Mouse (Mus musculus): ENCODE measurements at regions not wholly inside any gene's neighbourhood (a gene's known extent, or its start where the extent isn't known, plus 50 kb on each side); places are given as distances from the start of the nearest gene placed in this dataset.

DNA sequence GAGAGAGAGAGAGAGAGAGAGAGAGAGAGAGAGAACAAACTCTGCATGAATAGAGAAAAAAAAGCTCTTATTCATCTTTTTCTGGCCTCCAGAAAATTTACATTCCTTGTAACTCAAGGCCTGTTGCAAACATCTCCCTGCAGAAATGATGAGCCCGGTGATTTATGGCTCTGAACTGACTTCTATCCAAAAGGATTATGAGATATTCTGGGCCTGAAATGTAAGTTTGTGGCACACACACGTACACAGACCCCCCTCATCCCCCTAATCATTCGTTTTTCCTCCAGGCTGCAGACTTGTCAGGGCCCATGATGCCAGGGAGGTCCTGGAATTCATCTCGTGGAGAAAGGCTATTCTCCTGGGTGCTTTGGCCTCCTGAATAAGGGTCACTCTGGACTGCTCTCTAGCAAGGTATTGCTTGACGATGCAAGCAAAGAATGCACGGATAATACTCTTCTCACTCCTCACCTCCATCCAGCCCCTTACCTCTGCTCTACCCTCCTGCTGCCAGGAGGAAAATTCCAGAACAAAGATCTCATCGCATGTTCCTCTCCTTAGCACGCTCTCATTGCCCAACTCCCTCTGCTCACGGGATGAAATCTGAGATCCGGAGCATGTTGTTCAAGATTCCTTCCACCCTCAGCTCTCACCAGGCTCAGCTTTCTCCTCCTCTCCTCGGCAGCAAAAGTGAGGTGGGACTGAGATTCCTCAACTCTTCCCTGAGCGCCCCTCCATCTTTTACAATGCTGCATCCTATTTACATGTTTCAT, 362.0 kb upstream of the Klf4 start:
- DNase-seq = no peak

DNA sequence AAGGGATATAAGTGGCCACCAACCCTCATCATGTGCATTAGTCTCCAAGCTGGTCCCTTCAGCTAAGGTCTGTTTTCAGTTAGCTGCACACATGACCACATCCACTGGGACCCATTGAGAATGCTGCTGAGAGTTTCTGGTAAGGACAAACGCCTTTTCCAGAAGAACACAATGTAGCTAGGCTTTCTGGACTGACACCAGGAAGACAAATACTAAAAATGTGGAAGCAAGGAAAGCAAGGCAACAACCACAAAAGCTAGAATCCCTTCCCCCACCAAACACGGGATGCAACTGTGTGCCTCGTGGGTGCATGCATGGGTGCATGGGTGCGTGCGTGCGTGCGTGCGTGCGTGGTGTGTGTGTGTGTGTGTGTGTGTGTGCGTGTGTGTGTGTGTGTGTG, 359.4 kb upstream of the Klf4 start:
- no peak for DNase-seq

DNA sequence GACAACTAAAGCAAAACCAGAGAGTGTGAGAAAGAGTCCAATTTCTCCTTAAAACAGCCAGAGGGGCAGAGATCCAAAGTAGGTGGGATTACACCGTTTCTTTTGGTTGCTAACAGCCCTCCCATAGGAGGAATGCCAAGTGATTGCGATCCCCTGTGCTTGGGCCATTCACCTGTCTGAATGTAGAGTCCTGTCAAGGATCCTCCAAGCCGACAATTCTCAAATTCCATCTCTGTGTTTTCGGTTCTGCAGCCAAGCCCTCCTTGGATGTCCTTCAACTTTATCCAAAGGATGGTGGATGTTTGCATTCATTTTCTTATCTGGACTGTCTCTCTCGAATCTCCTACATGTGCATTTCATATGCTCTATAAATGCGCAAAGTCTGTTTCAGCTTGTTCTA, 355.3 kb upstream of the Klf4 start:
- no peak for DNase-seq

DNA sequence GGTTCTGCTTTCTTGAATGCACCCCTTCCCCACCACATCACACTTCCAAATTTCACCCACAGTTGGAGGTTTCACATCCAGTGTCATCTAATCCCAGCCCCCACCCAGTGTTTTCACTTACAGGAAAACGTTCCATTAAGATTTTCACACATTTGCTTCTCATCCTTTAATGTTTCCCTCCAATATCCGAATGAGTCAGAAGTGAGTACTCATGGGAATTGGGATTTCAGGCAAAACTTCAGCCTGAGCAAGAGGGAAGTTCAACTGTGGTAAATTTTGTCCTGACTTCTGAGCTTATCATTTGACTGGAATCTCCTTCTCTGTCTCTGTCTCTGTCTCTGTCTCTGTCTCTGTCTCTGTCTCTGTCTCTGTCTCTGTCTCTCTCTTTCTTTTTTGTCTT, 350.3 kb upstream of the Klf4 start:
- DNase-seq = no peak

DNA sequence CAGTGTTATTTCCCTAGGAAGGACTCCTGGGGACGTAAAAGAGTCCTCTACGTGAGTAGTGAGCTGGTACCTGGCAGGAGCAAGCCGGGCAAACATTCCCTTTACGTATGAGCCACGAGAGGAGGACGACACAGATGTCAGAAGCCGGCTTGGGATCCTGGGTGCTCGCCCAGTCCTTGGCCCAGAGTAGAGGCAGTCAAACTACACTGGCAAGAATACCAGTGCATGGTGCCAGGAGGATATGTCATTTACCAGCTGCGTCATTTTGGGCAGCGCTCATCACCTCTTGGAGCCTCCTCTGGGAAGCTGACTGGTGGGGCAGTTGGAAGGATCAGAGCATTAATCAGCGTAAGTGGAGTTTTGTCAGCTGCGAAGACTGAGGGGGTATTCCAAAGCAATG, 343.0 kb upstream of the Klf4 start:
- no peak for DNase-seq

DNA sequence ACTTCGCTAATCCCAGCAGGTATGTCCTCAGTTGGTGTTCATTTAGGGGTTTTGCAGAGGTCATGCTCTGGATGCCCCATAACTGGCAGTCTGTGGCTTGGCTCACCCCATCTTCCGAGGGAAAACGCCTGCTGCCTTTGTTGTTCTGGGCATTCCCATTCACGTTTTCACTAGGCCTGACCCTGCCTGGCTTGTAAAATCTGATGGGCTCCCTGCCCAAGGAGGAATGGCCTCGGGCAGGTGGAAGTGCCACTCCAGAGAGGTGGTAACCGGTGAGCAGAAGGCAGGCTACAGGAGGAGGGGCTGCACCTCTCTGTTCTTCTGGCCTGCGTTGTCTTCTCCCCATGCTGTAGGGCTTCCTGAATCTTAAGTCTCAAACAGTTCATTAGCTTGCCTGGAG, 342.6 kb upstream of the Klf4 start:
- DNase-seq = no peak

DNA sequence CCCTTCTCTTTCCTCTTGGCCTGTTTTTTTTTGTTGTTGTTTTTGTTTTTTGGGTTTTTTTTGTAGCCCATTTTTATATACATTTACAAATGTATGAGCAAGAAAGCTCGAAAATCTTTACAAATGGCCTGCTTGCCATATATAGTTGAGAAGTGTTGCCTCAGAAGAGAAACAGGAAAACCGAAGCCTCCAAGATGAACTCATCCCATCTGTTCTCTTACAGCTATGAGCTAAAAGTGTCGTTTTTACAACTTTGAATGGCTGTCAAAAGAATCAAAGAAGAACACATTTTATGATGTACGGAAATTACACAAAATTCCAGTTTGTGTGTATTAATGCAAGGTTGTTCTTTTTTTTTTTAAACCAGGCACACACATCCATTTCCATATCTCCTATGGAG, 342.0 kb upstream of the Klf4 start:
- no peak for DNase-seq

DNA sequence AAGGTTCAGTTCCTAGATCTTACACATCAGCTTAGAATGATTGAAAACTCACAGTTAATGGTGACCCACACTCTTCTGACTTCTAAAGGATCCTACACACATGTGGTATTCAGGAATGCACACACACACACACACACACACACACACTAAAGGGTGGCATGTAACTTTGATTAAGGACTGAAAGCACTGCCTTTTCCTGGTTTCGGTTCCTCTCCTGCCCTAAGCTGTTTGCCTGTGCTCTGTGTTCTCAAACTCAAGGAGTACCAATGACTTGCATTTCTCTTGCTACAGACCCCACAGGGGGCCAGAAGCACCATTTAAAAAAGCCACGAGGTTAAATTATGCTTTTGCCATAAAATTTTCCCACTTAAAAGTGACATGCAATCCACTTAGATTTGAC, 327.8 kb upstream of the Klf4 start:
- no peak for DNase-seq

DNA sequence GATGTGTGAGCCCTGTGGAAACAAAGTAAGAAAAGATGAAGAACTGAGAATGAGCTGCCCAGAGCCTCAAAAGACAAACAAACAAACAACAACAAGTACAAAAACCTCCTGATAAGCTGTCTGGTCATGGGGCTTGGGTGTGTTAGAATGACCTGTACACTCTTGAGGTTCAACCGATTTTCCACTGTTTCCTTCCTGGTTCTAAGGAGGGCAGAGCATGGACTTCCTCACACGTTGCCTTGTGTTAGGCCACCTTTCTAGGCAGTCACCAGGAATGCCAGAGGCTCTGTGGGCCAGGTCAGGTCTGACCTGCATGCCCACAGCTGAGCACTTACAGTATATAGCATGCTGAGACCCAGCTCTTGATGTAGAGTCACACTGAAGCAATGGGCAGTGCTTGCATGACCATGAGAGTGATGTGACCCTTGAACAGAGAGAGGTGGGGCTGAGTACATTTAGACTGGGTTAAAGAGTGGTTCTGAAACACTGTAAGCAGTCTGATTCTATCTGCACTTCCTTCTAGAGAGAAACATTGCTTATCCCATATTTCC, 327.0 kb upstream of the Klf4 start:
- DNase-seq = no peak

DNA sequence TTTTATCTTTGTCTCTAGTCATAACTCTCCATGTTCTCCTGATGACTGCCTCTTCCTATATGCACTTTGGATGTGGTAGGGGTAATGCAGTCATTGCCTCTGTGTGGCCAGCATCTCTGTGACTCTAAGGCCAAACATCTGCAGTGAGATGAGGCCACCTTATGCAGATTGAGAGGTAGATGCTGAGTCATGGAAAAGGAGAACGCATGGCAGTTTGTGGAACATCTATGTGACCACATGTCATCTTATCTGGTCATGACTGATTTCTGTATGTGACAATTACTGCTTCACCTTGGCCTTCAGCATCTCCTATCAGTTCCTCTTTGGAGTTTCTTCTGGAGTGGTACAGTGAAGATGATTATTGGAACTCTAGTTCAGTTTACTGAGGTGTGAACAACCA, 319.2 kb upstream of the Klf4 start:
- no peak for DNase-seq

DNA sequence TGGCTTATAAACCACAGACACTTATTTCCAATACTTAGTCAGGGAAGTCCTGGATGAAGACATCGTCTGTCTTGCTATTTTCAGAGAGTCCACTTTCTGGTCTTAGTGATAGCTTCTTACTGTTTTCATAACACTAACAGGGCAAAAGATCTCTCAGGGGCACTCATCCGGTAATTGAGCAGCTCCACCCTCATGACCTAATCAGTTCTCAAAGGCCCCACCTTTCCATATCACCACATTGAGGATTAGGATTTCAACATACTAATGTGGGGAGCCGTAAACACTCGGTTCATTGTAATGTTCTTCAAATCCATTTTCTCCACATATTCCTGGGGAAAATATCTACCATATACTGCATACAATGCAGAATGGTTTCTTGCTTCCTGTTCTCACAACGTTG, 318.8 kb upstream of the Klf4 start:
- DNase-seq = no peak

DNA sequence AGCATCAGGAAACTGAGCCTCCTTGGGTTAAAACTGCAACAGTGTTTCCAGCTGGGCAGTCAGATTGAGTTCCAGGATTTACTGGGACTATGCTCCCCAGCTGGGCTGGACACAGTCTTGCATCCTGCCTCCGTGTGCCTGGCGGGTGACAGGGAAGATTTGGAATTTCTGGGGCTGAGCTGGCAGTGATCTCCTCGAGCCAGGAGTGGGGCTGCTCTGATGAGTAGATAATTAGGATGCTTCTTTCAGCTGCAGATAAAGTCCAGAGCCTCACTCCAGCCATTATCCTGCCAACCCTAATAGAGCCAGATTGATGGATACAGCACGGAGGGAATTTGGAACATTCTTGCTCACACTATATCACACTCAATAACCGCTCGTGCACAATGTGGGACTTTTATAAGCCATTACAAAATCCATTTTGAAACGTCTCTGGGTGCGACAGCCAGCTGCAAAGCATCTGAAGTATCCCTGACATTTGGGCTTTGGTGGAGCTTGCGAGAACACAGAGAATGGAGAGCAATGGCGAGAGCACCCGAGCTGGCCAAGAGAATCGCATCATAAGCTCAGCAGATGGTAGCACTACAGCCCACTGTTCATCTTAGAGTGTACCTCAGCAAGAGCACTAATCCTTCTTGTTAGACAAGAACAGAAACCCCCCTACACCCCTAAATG, 311.6 kb upstream of the Klf4 start:
- DNase-seq = no peak

DNA sequence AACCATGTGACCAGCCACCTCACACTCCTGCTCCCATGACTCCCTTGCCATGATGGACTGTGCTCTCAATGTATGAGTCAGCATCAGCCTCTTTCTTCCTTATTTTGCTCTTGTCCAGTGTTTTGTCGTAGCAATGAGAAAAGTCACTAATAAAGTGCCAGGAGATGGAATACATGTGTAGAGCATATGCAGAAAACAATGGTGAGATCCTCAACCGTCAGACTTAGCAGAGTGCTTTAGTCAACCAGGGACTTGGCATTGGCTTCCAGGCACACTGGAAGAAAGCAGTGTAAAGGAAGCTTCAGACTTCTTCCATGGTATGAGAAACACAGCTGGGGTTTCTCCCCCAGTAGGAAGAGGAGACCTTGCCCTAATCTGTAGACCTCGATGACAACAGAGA, 306.3 kb upstream of the Klf4 start:
- DNase-seq = no peak

DNA sequence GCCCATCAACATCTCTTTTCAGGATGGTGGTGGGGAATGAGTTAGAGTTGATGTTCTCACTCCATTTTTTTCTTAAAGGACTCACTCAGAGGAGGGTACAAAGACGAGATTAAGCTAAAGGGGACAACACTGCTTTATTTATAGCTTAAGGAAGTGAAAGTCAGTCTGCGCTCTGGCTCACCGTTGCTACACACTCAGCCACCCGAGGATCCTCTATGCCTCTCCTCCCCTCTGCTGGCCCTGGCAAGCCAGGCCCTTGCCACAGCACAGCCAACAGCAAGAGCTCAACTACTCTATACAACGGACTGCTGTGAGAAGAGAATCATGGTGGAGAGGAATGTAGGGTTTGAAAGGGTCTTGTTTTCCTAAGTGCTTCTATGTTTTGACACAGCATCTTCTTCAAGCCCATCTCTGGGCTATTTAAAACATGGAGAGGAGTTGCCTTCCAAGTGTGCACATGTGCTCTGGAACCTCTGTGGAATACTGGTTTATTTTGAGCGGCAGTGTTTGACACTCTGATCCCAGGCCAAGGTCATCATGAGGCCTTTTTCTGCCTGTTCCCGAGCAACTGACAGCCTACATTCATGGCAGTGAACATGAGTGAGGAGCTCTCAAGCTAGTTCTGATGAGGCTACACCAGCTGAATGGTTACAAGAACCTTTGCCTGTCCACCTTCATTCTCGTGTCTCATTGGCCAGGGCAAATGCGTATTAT, 291.9 kb upstream of the Klf4 start:
- no peak for DNase-seq

DNA sequence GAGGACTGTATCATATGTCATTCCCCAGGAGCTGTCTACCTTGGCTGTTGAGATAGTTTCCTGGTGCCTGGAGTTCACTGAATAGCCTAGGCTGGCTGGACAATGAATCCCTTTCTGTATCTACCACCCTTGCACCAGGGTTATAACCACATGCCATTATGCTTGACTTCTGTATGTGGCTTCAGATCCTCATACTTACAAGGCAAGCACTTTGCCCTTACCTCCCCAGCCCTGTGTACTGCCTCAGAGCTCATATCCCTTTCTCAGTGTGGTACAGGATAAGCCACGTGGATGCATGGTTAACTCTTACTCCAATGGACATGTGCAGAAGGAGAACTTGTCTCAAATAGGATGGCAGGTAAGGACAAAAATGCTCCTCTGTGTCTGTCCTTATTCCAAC, 291.3 kb upstream of the Klf4 start:
- no peak for DNase-seq

DNA sequence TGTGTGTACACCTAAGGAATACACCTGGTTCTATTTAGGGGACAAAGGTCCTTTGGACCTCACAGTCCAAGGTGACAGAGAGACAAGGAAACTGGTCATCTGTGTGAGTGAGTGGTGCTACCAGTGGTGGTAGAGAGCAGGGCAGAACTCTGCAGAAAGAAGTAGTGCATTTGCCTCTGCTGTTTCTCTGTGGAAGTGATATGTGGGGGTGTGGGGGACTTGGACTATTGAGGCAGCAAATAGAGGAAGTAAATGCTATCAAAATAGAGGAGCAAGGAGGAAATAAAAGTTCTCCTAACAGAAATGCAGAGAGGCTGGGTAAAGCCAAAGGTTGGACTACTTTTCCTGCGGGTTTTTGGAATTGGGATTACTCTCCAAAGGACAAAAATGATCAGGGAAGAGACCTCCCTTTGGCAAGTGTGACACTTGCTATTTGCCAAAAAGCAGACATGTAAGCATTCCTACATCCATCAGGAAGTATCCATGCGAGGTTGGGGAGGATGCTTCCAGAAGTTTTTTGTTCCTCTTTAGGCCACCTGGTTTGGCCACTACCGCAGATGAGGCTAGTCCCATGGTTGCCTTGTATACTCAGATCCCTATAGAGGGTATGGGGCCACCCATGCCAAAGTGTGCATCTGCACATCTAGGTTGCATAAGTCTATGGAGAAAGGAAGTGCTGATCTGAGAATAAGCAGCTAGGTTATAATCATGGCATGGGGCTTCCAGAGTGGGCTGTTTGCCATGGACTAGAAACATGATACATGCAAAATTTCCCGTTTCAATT, 285.0 kb upstream of the Klf4 start:
- DNase-seq = no peak

DNA sequence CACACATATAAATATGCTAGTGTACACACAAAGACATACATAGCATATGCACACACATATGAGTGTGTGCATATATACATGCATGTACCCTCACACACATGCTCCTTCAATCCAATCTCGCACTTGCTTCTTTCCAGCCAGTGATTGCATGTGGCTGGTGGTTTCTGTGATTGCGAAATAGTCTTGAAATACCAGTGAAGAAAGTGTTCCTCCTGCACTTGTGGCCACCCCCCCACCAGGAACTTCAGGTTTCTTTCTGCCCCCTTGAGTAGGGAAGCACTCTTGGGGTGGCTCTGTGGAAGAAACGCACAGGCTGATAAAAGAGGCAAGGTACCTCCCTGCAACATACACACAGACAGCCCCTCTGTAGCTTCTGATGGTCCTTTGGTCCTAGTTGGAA, 283.6 kb upstream of the Klf4 start:
- no peak for DNase-seq

DNA sequence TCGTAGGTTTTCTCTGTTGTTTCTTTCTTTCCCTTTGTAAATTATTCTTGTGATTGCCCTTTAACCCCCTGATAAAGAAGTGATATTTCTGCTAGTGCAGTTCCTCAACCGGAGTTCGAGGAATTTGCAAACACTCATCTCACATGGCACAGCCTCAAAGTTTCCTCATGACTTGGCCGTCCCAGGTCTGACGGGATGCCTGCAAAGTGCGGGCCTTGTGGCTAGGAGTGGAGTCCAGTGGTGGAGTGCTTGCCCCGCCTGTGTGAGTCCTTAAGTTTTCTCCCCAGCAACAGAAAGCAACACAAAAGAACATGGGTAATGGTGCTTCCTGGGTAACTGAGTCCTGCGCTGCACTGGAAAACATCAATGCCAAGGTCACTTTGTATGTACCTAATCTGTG, 280.6 kb upstream of the Klf4 start:
- DNase-seq = no peak

DNA sequence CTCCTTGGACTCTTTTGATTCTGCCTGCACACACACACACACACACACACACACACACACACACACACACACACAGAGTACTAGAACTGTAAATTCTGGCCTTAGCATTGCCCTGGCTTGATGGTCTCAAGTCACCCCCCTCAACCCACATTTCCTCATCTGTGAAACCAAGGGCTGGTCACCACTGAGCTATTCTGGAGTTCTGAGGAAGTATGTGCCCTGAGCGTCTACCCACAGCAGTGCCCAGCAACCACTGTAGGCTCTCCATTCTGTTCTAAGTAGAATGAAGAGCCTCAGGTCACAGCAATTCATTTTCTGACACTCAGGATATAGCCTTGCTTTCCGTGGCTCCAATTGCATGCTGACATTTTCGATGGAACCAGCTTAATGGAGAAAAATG, 279.4 kb upstream of the Klf4 start:
- no peak for DNase-seq

DNA sequence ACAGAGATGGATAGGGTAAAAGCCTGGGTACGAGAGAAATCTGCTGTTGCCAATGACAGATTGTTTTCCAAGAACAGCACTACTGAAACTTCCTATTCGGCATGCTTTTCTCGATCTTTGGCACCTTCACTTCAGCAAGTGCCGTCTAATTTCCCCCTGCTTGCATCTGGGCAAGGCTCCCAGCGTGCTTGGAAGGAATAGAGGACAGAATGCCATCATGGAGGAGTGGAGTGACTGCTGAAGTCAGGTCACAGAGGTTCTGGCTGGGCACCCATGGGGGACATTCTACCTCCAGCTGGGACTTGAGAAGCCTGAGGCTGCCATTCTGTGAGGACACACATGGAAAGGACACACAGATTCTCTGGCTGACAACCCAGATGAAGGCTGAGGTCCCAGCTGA, 276.2 kb upstream of the Klf4 start:
- no peak for DNase-seq

DNA sequence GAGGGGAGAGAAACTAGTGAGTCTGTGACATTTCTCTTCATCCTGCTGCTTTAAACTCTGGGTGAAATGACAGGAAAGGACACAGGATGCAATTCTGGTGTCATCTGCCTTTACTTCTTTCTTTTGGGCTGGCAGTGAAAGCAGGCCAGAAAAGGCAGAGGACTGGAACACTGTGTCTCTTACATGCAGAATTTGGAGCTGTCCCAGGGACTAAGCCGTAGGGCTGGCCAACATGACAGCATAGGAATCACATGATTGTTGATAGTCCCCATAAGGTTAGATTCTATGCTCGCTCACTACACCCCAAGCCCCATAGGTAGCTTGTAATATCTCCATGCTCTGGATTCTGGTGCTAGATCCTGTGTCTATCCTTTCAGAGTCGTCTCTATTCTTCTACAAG, 274.5 kb upstream of the Klf4 start:
- no peak for DNase-seq

DNA sequence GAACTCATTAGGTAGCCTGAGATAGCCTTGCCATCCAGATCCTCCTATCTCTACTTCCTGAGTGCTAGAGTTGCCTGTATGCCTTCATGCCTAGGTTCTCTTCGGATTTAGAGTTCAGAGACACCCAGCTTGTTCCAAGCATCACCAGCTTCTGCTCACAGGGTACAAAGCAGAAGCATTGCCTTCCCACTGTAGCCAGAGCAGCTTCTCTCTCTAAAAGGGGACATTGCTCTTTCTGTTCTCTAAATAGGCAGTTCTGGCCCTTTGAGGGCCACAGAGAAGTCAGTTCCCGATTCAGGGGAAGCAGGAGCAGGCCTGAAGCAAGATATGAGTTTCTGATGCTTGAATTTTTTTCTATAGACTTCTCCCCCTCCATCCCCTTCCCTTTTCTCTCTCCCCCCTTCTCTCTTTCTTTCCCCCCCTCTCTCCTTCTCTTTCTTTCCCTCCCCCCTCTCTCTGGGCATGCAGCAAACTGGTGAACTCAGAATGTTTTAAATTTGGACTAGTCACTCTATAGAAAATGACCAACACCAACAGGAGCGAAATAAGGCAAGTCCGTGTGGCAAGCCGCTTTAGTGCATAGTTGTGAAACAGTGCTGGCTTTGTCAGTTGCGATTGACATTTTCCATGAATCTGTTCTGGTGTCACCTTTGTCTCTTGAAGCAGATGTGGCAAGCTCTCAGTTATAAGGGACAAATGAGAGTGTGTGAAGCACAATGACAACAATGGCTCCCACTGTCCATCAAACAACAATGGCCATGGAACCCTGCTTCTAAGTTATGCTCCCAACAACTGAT, 273.2 kb upstream of the Klf4 start:
- DNase-seq = no peak
